Mouse (Mus musculus): Measurements from ENCODE around the gene Ccdc159.

The Ccdc159 gene

DNA sequence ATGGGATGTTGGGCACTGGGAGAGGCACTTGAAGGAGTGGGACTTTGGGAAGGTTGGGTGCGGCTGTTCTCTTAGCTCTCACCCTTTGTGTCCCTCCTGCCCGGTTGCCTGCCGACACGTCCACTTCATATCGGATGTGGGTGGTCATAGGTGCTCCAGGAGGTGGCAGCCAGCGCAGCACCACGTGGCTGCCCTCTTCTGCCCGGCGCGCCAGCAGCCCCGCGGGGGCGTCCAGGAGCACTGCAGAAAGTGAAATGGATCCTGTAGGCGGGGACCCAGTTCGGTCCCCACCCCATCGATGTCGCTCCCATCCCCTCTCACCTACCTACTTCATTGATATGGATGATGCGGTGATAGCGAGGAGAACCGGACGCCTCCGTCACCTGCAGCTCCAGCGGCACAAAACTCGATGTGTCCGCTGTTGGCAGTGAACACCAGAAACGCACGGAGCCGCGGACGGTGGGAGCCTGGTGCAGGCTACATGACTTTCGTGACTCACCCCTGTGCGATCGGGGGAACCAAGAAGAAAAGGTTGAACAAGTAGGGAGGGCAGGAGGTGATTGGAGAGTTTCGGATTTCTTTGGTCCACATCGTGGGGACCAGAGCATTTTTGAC is 34.2 kb downstream of the Ccdc159 start:
- DNase-seq (ENCODE audit: low spot score), result no peak

DNA sequence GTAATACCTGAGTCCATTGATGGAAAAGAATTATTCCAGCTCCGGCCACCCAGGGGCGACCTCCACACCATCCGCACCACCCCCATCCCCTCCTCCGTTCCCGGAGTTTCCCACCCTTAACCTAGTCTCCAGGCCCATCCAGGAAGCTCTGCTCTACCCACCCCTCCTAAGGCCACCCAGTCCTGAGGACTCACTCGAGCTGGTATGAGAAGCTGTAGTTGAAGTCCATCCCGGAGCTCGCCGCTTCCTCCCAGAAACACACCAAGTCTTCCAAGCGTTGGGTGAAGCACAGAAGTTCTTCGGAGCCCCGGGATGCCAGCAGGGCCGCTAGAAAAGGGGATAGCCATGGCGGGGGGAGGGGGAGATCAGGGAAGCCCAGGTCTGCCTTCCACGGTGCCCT is 34.7 kb downstream of the Ccdc159 start:
- DNase-seq (ENCODE audit: low spot score), result no peak

DNA sequence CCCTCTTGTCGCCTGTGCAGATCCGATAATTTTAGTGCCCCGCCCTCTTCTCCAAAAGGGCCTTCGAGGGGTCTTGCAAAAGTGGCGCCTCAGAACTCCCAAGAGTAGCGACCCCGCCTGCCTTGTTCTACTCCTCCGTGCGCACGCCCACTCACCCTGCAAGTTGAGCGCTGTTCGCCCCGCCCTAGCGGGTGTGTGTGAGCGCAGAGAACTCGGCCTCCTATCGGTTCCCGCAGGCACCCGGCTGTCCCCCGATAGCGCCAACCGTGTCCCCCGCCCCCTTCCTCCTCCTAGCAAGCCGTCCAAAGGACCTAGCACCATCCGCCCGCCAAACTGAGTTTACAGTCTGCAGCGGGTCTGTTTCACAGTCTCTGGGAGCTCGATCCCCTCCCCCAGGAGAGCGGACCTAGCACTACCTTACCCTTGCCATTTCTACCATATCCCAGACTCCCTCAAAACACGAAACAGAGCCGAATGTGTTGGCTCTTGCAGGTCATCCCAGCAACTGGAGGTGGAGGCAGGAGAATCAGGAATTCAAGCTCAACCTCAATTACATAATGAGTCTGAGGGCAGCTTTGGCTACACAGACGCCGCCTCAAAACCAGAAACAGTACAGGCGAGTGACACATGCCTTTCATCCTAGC is 35.3 kb downstream of the Ccdc159 start:
- peak; percentile 32 for DNase-seq (ENCODE audit: low spot score)

DNA sequence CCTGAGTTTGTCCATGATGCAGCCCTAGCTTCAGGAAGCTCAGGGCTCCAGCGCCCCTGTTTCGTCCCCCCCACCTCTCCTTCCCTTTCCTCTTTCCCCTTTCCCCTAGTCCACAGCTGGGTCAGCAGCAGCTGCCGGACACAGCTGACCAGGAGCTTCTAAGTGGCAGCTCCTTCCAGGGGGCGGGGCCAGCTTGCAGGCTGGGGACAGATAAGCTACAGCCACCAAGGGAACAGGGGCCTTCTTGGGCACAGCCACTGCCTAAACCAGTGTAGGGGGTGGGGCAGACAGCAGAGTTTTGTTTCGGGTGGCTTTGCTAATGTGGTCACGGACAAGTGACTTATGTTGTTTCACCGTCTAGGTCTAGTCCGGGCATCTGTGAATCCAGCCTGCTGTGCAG is 36.1 kb downstream of the Ccdc159 start, which contains the start of gene Epor:
Gene Epor (minus strand): TSS at position 90 of the 400 bp plus-strand sequence.
- no peak for DNase-seq (ENCODE audit: low spot score)

DNA sequence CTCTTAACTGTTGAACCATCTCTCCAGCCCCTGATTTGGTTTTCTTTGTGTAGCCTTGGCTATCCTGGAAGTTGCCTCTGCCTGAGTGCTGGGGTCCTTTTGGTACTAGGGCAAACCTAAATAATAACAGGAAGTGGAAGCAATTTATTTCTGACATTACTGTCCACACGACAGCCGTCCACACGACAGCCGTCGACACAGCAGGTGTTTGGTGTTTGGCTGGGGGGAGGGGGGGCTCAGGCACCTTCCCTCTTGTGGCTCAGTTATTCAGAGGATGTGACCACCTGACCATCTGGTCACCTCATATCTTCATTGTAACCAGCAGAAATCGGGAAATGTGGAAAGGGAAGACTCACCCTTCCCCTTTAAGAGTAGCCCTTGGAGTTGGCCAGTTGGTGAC is 41.6 kb downstream of the Ccdc159 start:
- no peak for DNase-seq (ENCODE audit: low spot score)

DNA sequence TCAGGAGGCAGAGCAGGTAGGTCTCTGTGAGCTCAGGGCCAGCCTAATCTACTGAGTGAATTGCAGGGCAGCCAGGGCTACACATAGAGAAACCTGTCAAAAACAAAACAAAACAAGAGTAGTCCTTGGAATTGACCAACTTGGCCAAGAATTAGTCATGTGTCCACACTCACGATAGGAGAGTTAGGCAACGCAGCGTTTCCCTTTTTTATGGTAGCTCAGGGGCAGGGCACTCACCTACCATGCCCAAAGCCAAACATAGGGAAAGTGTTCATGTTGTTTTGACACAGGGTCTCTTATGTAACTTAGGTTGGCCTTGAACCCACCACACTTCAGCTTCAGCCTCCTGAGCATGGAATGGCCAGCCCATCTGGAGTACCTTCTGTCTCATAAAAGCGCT is 42.0 kb downstream of the Ccdc159 start:
- DNase-seq (ENCODE audit: low spot score), result no peak

DNA sequence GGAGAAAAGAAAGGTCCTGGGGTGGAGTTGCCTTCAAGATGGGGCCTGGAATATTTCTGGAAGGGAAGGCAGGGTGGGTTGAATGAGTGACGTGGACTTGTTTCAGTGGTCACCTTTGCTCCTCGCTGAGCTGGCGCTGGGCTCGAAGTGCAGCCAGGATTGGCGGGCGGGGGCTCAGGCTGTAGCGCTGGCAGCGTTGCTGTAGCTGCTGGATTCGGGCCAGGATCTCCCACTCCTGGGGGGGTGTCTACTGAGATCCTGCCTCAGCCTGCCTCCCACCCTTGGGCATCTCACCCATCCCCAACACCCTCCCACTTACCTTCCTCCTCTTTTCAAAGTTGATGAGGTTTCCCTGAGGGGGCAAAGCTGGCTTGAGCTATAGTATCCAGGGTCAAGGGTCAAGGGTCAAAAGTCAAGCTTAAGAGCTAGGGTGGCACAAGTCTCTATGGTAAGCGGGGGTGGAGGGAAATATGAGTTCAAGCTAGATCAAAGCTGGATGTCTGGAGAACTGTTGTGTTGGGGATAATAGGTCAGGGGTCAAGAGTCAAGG is 49.4 kb downstream of the Ccdc159 start:
- no peak for DNase-seq (ENCODE audit: low spot score)

DNA sequence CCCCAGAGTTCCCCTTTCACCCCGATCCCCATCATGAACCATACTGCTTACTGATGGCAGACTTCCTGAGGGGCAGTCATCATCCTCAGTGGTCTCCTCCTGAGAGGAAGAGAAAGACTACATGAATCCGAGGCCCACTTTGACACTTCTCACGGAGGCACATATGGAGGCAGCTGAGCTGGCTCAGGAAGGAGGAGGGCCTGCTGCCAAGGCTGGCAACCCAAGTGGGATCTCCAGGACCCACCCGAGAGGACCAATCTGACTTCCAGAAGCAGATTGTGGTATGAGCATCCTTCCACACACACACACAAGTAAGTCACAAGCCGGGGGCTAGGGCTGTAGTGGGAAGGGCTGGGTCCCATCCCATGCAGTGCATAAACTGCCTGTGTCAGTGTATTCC is 50.1 kb downstream of the Ccdc159 start:
- no peak for DNase-seq (ENCODE audit: low spot score)

DNA sequence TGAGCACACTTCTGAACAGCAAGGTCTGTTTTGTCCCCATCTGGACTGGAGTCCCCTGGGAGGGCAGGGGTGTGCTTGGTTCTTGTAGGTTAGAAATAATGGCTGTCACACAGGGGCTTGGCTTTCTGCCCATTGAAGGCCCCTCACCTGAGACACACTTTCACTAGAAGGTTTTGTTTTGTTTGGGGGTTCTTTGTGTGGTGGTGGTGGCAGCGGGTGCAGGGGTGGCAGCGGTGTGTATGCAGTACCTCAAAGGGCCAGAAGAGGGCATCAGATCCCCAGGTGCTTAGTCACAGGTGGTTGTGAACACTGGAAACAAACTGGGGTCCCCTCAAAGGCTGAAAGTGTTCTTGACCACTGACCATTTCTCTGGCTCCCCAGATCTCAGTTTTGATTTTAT is 50.7 kb downstream of the Ccdc159 start:
- no peak for DNase-seq (ENCODE audit: low spot score)

DNA sequence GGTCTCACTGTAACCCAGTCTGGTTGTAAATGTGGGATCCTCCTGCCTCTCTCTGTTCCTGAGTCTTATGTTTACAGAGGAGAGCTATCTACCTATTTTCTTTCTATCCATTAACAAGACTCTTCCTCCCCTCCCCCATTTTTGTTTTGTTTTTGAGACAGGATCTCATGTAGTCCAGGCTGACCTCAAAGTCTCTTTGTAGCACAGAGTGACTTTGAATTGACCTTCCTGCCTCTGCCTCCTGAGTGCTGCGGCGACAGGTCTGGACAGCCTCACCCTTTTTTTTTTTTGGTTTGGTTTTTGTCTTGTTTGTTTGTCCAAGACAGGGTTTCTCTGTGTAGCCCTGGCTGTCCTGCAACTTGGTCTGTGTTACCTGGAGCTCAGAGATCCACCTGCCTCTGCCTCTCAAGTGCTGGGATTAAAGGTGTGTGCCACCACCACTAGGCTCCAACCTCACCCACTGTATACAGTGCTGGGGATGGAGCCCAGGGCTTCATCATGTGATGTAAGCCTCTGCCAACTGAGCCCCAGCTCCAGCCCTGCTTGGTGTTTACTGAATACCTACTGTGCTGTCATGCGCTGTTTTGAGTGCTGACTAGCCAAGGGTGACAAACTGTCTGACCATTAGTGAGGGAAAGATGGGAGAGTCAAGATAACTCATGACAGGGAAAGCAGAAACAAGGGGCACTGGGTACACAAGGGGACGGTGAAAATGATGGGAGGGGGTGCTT is 51.3 kb downstream of the Ccdc159 start:
- no peak for DNase-seq (ENCODE audit: low spot score)

DNA sequence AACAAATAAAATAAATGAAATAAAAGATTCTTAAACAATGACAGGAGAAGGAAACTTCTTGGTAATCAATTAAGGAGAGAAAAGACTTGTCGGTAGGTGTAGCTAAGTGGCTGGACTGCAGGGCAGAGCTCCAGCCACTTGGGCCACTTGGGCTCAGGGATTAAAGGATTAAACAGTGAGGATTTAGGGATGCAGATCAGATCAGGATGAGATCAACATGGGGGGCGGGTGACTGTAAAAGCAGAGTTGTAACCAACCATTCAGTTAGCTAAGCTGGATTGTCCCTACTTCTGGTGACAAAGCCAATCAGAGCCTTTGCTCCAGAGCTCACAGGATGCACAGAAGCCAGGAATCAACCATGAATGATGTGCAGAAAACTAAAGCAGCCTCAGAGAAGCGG is 56.6 kb downstream of the Ccdc159 start:
- no peak for DNase-seq (ENCODE audit: low spot score)

All from ovary, adult 18-20 months (tissue).